Mouse (Mus musculus) embryonic stem cell, embryonic (primary cell): ENCODE results near the gene Nr4a1.

ENCODE experiments used
- CTCF ChIA-PET, 4 experiments: fragments of 300-600 bp in 2 of 4; fragments of 350-600 bp in 2 of 4; sonication (Branson Sonifier 250); formaldehyde crosslinking; loops; one replicate each; lab custom pipeline; 2022; ENCODE audit warnings: inconsistent platforms in 2 of 4; lab: Charles Lee
- POLR2A ChIA-PET, 4 experiments: fragments of 300-600 bp in 2 of 4; fragments of 350-600 bp in 2 of 4; sonication (Branson Sonifier 250); formaldehyde crosslinking; loops; one replicate each; lab custom pipeline; 2022; ENCODE audit warnings: antibody characterized with exemption in 4 of 4, inconsistent platforms in 1 of 4; lab: Charles Lee

Nr4a1 gene

GRCm38 (mm10) chr15:101283183-101283910, 29.3 kb downstream of the Nr4a1 start:
- ChIA-PET CTCF (interaction anchor here (0.6 to 2.5 kb wide), 40 partner anchors 8 to 825 kb away, joined by 3 to 22 read pairs (median 4); partner anchors contain the start of gene 6030408B16Rik (in 2 of the 4)), POLR2A (interaction anchor here (0.5 to 16.9 kb wide), 42 partner anchors 8 to 790 kb away, joined by 3 to 268 read pairs (median 5); partner anchors contain the start of genes 6030408B16Rik (in 1 of the 4), Eif4b (in 1 of the 4) and Nr4a1 (in 1 of the 4))

DNA sequence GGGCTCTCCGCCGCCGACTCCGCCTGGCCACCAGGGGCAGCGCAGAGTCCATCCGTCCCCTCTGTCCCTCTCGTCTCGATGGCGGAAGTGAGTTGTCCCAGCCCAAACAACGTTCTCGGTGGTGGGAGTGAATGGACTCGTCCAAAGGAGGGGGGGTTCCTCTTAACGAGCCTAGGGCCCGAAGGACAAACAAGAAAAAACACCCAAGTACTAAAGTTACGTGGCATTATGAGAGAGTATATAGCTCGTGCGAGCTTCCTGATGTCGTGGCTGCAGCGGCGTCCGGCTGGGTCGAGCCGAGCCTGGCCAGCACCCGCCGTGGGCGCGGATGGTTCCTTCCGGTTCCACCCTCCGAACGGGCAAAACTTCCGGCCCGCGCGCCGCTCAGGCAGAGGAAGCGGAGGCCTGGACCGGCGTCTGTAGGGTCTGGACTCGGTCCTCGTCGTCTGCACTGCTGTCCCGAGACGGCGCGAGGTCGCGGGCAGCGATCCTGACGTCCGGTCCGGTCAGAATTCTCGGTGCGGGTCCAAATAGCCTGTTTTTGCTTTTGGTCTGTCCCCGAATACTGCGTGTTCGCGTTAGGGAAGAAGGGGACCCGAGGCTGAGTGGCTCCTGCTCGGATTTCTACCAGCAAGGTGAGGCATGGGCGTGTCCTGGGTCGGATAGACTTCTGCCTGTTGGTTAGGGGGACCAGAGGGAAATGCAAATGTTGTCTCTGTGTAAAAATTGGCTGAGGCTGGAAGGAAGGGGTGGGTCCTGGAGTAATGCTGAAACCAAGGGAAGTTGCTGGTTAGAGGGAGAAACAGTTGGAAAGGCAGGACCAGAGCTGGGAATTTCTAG, 30.1 kb downstream of the Nr4a1 start, which contains the start of gene Atg101:
Gene Atg101 (plus strand): TSS at position 362 of the 840 bp plus-strand sequence.
- ChIA-PET CTCF (interaction anchor here (0.6 to 3.2 kb wide), 37 partner anchors 9 to 824 kb away, joined by 3 to 22 read pairs (median 4); partner anchors contain the start of gene 6030408B16Rik (in 2 of the 4)), POLR2A (interaction anchor here (0.7 to 16.9 kb wide), 41 partner anchors 7 to 789 kb away, joined by 3 to 268 read pairs (median 5); partner anchors contain the start of genes 6030408B16Rik (in 1 of the 4), Eif4b (in 1 of the 4) and Nr4a1 (in 1 of the 4))

GRCm38 (mm10) chr15:101286129-101286770, 32.2 kb downstream of the Nr4a1 start:
- CTCF ChIA-PET = interaction anchor here (0.6 to 3.2 kb wide), 18 partner anchors 10 to 193 kb away, joined by 3 to 14 read pairs (median 4); no protein-coding TSS in a partner anchor
- POLR2A ChIA-PET = interaction anchor here in 3 of 4 experiments (0.6 to 16.9 kb wide), 15 partner anchors 10 to 62 kb away, joined by 3 to 268 read pairs (median 4); partner anchors contain the start of gene Nr4a1 (in 1 of the 3)

DNA sequence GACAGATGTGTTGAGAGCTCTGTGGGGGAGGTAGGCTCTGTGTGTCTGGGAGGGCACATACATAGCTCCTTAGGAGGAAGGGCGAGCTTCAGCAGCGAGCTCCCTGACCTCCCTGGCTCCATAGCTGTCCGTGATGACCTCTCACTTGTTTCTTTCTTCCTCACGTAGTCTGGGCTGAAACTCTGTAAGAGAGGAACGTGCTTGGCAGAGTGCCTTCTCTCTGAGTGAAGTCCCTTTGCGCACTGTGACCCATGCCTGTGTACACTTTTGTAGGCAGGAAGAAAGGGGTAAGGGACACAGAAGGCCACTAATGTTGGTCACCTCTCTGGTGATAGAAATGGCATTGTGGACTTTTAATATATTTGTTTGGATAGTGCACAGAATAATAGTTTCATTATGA, 33.3 kb downstream of the Nr4a1 start:
- ChIA-PET POLR2A (interaction anchor here in 3 of 4 experiments (0.6 to 16.9 kb wide), 8 partner anchors 11 to 541 kb away, joined by 3 to 268 read pairs (median 4); partner anchors contain the start of gene Nr4a1 (in 1 of the 3)), CTCF (interaction anchor here in 3 of 4 experiments (0.5 to 3.2 kb wide), 8 partner anchors 11 to 848 kb away, joined by 3 to 14 read pairs (median 4); no protein-coding TSS in a partner anchor)

GRCm38 (mm10) chr15:101290354-101290753, 36.3 kb downstream of the Nr4a1 start:
- ChIA-PET CTCF (interaction anchor here in 2 of 4 experiments (1.1 to 2.9 kb wide), 5 partner anchors 24 to 50 kb away, joined by 3 to 11 read pairs (median 7); no protein-coding TSS in a partner anchor), POLR2A (interaction anchor here (0.6 to 2.0 kb wide), 10 partner anchors 12 to 55 kb away, joined by 3 to 9 read pairs (median 4); no protein-coding TSS in a partner anchor)

GRCm38 (mm10) chr15:101292012-101292411, 37.9 kb downstream of the Nr4a1 start:
- ChIA-PET CTCF (interaction anchor here in 2 of 4 experiments (1.2 to 2.9 kb wide), 6 partner anchors 9 to 70 kb away, joined by 4 to 11 read pairs (median 7); no protein-coding TSS in a partner anchor), POLR2A (interaction anchor here (0.6 to 1.9 kb wide), 16 partner anchors 9 to 70 kb away, joined by 3 to 9 read pairs (median 4); partner anchors contain the start of gene Atg101 (in 1 of the 4))

DNA sequence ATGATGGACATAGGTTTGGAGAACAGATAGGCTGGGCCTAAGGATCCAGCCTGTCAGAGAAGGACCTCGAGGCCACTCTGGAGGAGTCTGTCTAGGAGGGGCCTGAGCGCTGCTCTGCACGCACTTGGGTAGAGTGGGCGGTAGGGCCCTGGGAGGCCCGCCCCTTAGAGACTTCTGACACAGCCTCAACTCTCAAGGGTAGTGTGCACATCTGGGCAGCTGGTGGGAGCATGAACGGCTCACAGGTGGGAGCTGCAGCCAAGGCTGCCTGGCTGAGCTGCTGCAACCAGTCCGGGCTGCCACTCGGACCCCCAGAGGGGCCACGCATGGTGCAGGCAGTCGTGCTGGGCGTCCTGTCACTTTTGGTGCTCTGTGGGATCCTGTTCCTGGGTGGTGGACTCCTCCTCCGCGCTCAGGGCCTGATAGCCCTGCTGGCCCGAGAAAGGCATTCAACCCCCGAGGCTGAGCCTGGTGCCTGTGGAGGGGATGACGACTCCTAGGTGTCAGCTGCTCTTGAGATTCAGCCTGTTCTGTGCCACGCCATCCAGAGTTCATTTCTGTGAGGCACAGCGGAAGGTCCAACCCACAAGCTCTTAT, 39.1 kb downstream of the Nr4a1 start, which contains the start of gene 6030408B16Rik:
Gene 6030408B16Rik (plus strand): TSS at position 188 of the 597 bp plus-strand sequence.
- POLR2A ChIA-PET = interaction anchor here in 3 of 4 experiments (0.7 to 1.6 kb wide), 12 partner anchors 9 to 79 kb away, joined by 3 to 11 read pairs (median 3); partner anchors contain the start of gene Atg101 (in 2 of the 3)
- CTCF ChIA-PET = interaction anchor here (0.8 to 3.9 kb wide), 10 partner anchors 10 to 691 kb away, joined by 3 to 20 read pairs (median 4); partner anchors contain the start of gene Atg101 (in 1 of the 4)

- ChIA-PET POLR2A (interaction anchor here in 3 of 4 experiments (0.7 to 2.3 kb wide), 16 partner anchors 9 to 78 kb away, joined by 3 to 11 read pairs (median 4); partner anchors contain the start of genes Atg101 (in 3 of the 3) and Nr4a1 (in 1 of the 3)), CTCF (interaction anchor here (0.5 to 3.9 kb wide), 16 partner anchors 11 to 690 kb away, joined by 3 to 20 read pairs (median 4); partner anchors contain the start of gene Atg101 (in 1 of the 4))
Observed at GRCm38 (mm10) chr15:101294028-101294894, 40.2 kb downstream of the Nr4a1 start.

GRCm38 (mm10) chr15:101295106-101295505, 41.0 kb downstream of the Nr4a1 start:
- ChIA-PET CTCF (interaction anchor here (0.6 to 3.9 kb wide), 6 partner anchors 19 to 194 kb away, joined by 3 to 20 read pairs (median 3); no protein-coding TSS in a partner anchor), POLR2A (interaction anchor here in 3 of 4 experiments (0.6 to 2.3 kb wide), 7 partner anchors 12 to 178 kb away, joined by 3 to 8 read pairs (median 4); partner anchors contain the start of genes Atg101 (in 1 of the 3), Krt86 (in 1 of the 3) and Nr4a1 (in 1 of the 3))

DNA sequence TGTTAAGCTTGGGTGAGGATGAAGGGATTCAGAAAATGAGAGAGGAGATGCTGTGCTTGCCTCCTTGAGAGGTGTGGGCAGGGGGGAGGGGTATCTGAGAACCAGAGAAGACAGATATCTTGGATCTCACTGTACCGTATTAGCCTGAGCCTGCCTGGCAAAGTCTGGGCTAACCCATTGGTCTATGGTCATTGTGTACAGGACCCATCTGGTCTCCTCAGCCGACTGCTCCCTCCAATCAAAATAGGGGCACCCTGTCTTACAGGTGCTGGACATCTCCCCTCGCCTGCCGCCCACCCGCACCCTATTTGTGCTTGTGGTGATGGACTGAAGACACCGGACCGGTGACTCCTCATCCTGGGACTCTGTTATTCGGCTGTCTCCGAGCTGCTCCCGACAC, 41.5 kb downstream of the Nr4a1 start:
- ChIA-PET POLR2A (interaction anchor here (0.6 to 2.3 kb wide), 7 partner anchors 12 to 178 kb away, joined by 3 to 8 read pairs (median 4); partner anchors contain the start of genes Atg101 (in 1 of the 4) and Krt86 (in 1 of the 4)), CTCF (interaction anchor here in 3 of 4 experiments (0.6 to 3.9 kb wide), 7 partner anchors 18 to 195 kb away, joined by 3 to 20 read pairs (median 3); no protein-coding TSS in a partner anchor)

DNA sequence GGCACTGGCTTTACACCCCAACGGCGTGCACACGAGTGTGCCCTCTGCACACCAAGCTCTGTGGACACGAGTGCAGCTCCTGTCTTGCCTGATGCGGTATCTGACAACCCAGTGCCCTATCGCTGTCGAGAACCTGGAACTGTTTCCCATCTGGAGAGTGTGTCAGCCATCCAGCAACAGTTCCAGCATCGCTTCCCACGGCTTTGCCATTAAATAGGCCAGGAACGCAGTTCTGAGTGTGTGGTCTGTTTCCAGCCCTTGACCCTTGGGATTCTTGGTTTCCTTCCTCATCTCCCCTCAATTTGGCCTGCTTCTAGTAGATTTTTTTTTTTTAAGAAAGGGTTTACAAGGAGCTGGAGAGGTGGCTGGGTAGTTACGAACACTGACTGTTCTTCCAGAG, 42.0 kb downstream of the Nr4a1 start:
- CTCF ChIA-PET = interaction anchor here in 3 of 4 experiments (0.6 to 3.9 kb wide), 8 partner anchors 18 to 485 kb away, joined by 3 to 20 read pairs (median 3); no protein-coding TSS in a partner anchor
- POLR2A ChIA-PET = interaction anchor here in 3 of 4 experiments (0.6 to 2.3 kb wide), 7 partner anchors 13 to 795 kb away, joined by 3 to 8 read pairs (median 3); partner anchors contain the start of gene Atg101 (in 1 of the 3)

GRCm38 (mm10) chr15:101297988-101298387, 43.9 kb downstream of the Nr4a1 start:
- CTCF ChIA-PET = interaction anchor here (0.6 to 3.0 kb wide), 5 partner anchors 18 to 163 kb away, joined by 3 to 13 read pairs (median 9); no protein-coding TSS in a partner anchor

GRCm38 (mm10) chr15:101298550-101298949, 44.5 kb downstream of the Nr4a1 start:
- CTCF ChIA-PET = interaction anchor here (0.5 to 3.0 kb wide), 10 partner anchors 13 to 164 kb away, joined by 3 to 13 read pairs (median 4); no protein-coding TSS in a partner anchor
- POLR2A ChIA-PET = interaction anchor here (0.5 to 1.5 kb wide), 13 partner anchors 12 to 661 kb away, joined by 3 to 11 read pairs (median 3); no protein-coding TSS in a partner anchor

More at GRCm38 (mm10) chr15:101297988-101298387, 43.9 kb downstream of the Nr4a1 start:
- POLR2A ChIA-PET = interaction anchor here in 2 of 4 experiments (0.9 to 1.5 kb wide), 5 partner anchors 15 to 57 kb away, joined by 3 to 7 read pairs (median 4); no protein-coding TSS in a partner anchor

GRCm38 (mm10) chr15:101299480-101299960, 45.5 kb downstream of the Nr4a1 start:
- ChIA-PET CTCF (interaction anchor here in 2 of 4 experiments (0.9 to 3.0 kb wide), 5 partner anchors 14 to 57 kb away, joined by 3 to 13 read pairs (median 4); no protein-coding TSS in a partner anchor), POLR2A (interaction anchor here in 1 of 4 experiments (1.0 to 1.3 kb wide), 2 partner anchors 11 to 17 kb away, joined by 3 read pairs; no protein-coding TSS in a partner anchor)
